Mouse (Mus musculus) forebrain, embryonic 11.5 days (tissue): ENCODE measurements around the gene Rhbdf1. TPM values are rescaled to one million over a fixed set of nuclear protein-coding genes. Genes with fewer than 3 reads are reported as not detected.

ENCODE experiments used
- ATAC-seq: fragments of 200-750 bp; cut with Nextera tagmentation; replicated peaks from 2 replicates; pipeline ENCODE4 v1.8.0; 2017; ENCODE audit warnings: moderate TSS enrichment; ENCODE audit not compliant: low FRiP score
- DNase-seq: peaks from one replicate; pipeline ENCODE4 v3.0.0-alpha.2; 2017; ENCODE audit warnings: low spot score
- H3K27ac ChIP-seq: fragments of 300-500 bp; sonication (generic); 2 replicates; pipeline ENCODE4 v1.5.1; 2014; ENCODE audit warnings: low read depth, low read length
- H3K27me3 ChIP-seq: fragments of 300-500 bp; sonication (generic); 2 replicates; pipeline ENCODE4 v1.6.1; 2014; ENCODE audit warnings: mild to moderate bottlenecking, low read length, mixed read lengths; ENCODE audit not compliant: control insufficient read depth, insufficient read depth
- H3K36me3 ChIP-seq: fragments of 300-500 bp; sonication (generic); 2 replicates; pipeline ENCODE4 v1.6.1; 2014; ENCODE audit warnings: mild to moderate bottlenecking, low read length, moderate library complexity, mixed read lengths; ENCODE audit not compliant: control insufficient read depth, insufficient read depth
- H3K4me1 ChIP-seq: fragments of 300-500 bp; sonication (generic); replicated peaks from 2 replicates; pipeline ENCODE4 v1.6.1; 2014; ENCODE audit warnings: low read length, mixed read lengths; ENCODE audit not compliant: control insufficient read depth, insufficient read depth
- H3K4me2 ChIP-seq: fragments of 300-500 bp; sonication (generic); 2 replicates; pipeline ENCODE4 v1.6.1; 2014; ENCODE audit warnings: low read depth, mild to moderate bottlenecking, low read length, moderate library complexity, mixed read lengths; ENCODE audit not compliant: severe bottlenecking
- H3K4me3 ChIP-seq: fragments of 300-500 bp; sonication (generic); 2 replicates; pipeline ENCODE4 v1.5.1; 2014; ENCODE audit warnings: low read depth, low read length
- H3K9ac ChIP-seq: fragments of 300-500 bp; sonication (generic); 2 replicates; pipeline ENCODE4 v1.6.1; 2014; ENCODE audit warnings: low read length
- H3K9me3 ChIP-seq: fragments of 300-500 bp; sonication (generic); 2 replicates; pipeline ENCODE4 v1.6.1; 2016; ENCODE audit warnings: low read length, mixed read lengths; ENCODE audit not compliant: control insufficient read depth
- WGBS: fragments of 180-500 bp; shearing (Covaris S2); extraction: QIAGEN DNeasy Blood & Tissue Kit; methylation state at CpG from one replicate; pipeline ENCODE4 v1.1.7; 2014; 5-methylcytosine and 5-hydroxymethylcytosine counted together
- polyA plus RNA-seq: library from polyadenylated mRNA; unstranded; fragments of >200 nt; fragmentation: Nextera tagmentation; extraction: Ambion mirVana; gene quantifications from 2 replicates; pipeline ENCODE4 v1.2.1, GENCODE M21; 2014

The Rhbdf1 gene
- polyA plus RNA-seq, 1 experiment from 2014 or later, result 20.4 TPM

DNA sequence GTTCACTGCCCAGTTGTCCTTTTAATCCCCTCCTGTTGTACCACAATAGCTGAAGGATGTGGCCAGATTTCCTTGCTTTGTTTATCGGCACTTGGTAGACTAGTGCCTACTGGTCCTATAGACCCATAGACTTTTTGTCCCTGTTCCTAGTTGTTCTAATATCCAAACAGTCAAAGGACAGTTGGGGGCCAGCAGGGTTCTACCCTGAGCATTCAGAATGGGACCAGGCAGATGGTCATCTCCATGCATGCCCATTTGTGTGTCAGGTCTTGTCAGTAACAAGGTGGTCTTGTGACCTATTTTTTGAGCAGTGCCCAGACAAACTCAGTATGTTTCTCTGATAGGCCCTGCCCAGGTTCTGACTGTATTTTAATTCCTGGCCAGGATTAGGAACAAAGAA, 4.9 kb upstream of the Rhbdf1 start:
- 36% methylated on average over 1 of the region's 1 CpGs for WGBS
- H3K27me3 ChIP-seq, result peaks cover 11% of the 10 kb centered on the region; the same call in 1 of the 2 replicates
- H3K36me3 ChIP-seq, result peaks cover 6% of the 10 kb centered on the region; the same call in 1 of the 2 replicates
- H3K9ac ChIP-seq, result peak overlapping the region; percentile 85
- DNase-seq (no peak), ATAC-seq (no peak)
- no peaks in the 10 kb centered on the region for H3K9me3 ChIP-seq
- peak overlapping the region; percentile 69 for H3K4me2 ChIP-seq
- peak overlapping the region; percentile 59 for H3K4me3 ChIP-seq
- H3K27ac ChIP-seq, result no peak overlapping the region; the same call in 1 of the 2 replicates
- peaks cover 10% of the 10 kb centered on the region for H3K4me1 ChIP-seq

GRCm38 (mm10) chr11:32226124-32226871, 4.2 kb upstream of the Rhbdf1 start, which contains the start of gene Mpg:
Mpg (plus strand) TSS chr11:32226505.
- peak; percentile 85 for ATAC-seq
- H3K27ac ChIP-seq, result no peak within 1 kb of the TSS; the same call in 1 of the 2 replicates
- peak; percentile 93 for DNase-seq
- H3K36me3 ChIP-seq, result peaks cover 2% of the 10 kb centered on the region; the same call in 1 of the 2 replicates
- H3K4me3 ChIP-seq, result peak within 1 kb of the TSS; percentile 59
- H3K9ac ChIP-seq, result peak within 1 kb of the TSS; percentile 85
- H3K4me2 ChIP-seq, result peak within 1 kb of the TSS; percentile 69
- H3K9me3 ChIP-seq, result no peaks in the 10 kb centered on the region
- H3K27me3 ChIP-seq, result peaks cover 11% of the 10 kb centered on the region; the same call in 1 of the 2 replicates
- WGBS, result 4% methylated on average over 47 of the region's 47 CpGs
- H3K4me1 ChIP-seq, result peaks cover 11% of the 10 kb centered on the region

GRCm38 (mm10) chr11:32225222-32226104, 3.4 kb upstream of the Rhbdf1 start:
- Histone ChIP-seq H3K9ac (no peak overlapping the region), H3K27me3 (peaks cover 11% of the 10 kb centered on the region; the same call in 1 of the 2 replicates), H3K4me3 (no peak overlapping the region), H3K36me3 (no peaks in the 10 kb centered on the region; the same call in 1 of the 2 replicates), H3K9me3 (no peaks in the 10 kb centered on the region), H3K27ac (no peak overlapping the region), H3K4me2 (no peak overlapping the region), H3K4me1 (peaks cover 15% of the 10 kb centered on the region)
- WGBS, result 68% methylated on average over 7 of the region's 7 CpGs
- ATAC-seq, result no peak
- no peak for DNase-seq

DNA sequence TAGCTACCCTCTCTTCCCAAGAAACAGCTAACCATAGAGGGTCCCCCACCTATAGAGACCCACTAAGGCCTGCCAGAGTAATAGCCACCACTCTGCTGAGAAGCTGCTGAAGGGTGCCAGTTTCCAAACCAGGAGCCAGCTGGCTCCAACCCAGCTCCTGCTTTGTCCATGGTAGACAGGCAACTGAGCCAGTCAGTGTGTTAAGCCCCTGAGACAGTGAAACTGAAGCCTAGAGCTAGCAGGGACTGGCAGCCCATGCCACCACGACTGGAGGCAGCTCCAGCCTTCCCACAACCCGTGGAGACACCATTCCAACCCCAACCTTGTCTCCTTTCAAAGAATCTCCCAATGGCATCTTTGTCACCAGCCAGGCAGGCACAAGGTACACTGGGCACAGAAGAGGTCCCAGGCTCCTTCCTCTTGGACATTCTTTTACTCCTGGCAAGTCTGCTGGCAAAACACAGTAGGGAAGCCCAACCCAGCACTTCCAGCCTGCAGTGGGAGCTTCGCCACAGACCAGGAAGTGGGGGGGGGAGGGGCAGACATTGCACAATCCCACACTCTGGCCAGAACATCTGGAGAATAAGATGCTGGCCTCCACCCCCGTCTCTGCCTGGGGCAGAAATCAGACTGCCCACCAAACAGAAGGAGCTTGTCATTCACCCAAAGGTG, 2.5 kb upstream of the Rhbdf1 start:
- H3K27ac ChIP-seq, result no peak overlapping the region
- H3K36me3 ChIP-seq, result no peaks in the 10 kb centered on the region; the same call in 1 of the 2 replicates
- DNase-seq, result no peak
- 36% methylated on average over 4 of the region's 4 CpGs for WGBS
- no peak overlapping the region for H3K4me3 ChIP-seq
- H3K9me3 ChIP-seq, result no peaks in the 10 kb centered on the region
- H3K4me1 ChIP-seq, result peaks cover 15% of the 10 kb centered on the region
- no peak for ATAC-seq
- H3K9ac ChIP-seq, result no peak overlapping the region
- no peak overlapping the region for H3K4me2 ChIP-seq
- H3K27me3 ChIP-seq, result peaks cover 11% of the 10 kb centered on the region; the same call in 1 of the 2 replicates

GRCm38 (mm10) chr11:32223297-32223967, 1.3 kb upstream of the Rhbdf1 start:
- H3K4me2 ChIP-seq, result no peak overlapping the region
- H3K9me3 ChIP-seq, result no peaks in the 10 kb centered on the region
- H3K27ac ChIP-seq, result no peak overlapping the region
- peaks cover 15% of the 10 kb centered on the region for H3K4me1 ChIP-seq
- H3K9ac ChIP-seq, result no peak overlapping the region
- ATAC-seq (no peak), DNase-seq (no peak)
- no peaks in the 10 kb centered on the region for H3K36me3 ChIP-seq
- H3K27me3 ChIP-seq, result peaks cover 11% of the 10 kb centered on the region; the same call in 1 of the 2 replicates
- no peak overlapping the region for H3K4me3 ChIP-seq
- WGBS, result 72% methylated on average over 4 of the region's 4 CpGs

- peaks cover 15% of the 10 kb centered on the region for H3K4me1 ChIP-seq
- 8% methylated on average over 21 of the region's 21 CpGs for WGBS
- H3K4me3 ChIP-seq, result peak overlapping the region; percentile 74
- H3K27me3 ChIP-seq, result peaks cover 11% of the 10 kb centered on the region; the same call in 1 of the 2 replicates
- no peaks in the 10 kb centered on the region for H3K9me3 ChIP-seq
- DNase-seq (no peak), ATAC-seq (no peak)
- peak overlapping the region; percentile 78; the same call in 1 of the 2 replicates for H3K9ac ChIP-seq
- H3K4me2 ChIP-seq, result peak overlapping the region; percentile 99
- no peaks in the 10 kb centered on the region for H3K36me3 ChIP-seq
- H3K27ac ChIP-seq, result no peak overlapping the region
Observed at GRCm38 (mm10) chr11:32222570-32223194, 582 bp upstream of the Rhbdf1 start.

DNA sequence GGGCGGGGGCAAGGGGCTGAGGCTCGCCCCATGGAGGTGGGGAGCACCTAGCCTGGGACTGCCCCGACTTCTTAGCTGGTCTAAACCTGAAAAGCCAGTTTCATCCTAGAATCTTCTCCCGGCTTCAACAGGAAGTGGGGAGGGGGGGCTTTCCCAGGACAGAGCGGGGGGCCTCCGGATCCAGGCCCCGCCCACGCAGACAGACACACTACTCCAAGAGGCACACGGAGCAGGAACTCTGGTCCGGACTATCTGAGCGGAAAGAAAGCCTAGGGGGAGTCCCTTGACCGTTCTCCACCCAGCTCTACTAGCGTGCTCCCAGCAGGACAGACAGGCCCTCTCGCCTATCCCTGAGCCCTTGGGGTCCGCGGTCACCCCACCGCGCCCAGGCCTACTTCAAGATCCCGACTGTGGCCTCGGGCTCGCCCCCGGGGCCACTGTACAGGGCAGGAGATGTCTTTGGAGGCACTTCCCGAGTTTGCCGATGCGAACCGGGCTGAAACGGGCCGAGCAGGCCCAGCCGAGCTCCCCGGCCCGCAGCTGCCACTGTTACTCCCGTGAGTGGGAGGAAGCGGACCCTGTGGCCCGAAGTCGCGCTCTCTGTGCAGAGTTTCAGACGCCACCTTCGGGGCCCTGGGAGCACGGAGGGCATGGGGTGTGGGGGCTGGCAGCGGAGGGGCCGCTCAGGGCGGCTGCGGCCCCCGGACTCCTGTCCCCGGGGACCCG, 712 bp downstream of the Rhbdf1 start:
- peak overlapping the region; percentile 78 for H3K9ac ChIP-seq
- H3K4me3 ChIP-seq, result peak overlapping the region; percentile 74
- H3K27me3 ChIP-seq, result peaks cover 11% of the 10 kb centered on the region; the same call in 1 of the 2 replicates
- no peaks in the 10 kb centered on the region for H3K36me3 ChIP-seq
- H3K4me2 ChIP-seq, result peak overlapping the region; percentile 99
- H3K27ac ChIP-seq, result peak overlapping the region; percentile 25
- WGBS, result under 1% methylated on average over 45 of the region's 46 CpGs
- peaks cover 12% of the 10 kb centered on the region for H3K4me1 ChIP-seq
- DNase-seq (peak; percentile 81), ATAC-seq (peak; percentile 16)
- no peaks in the 10 kb centered on the region for H3K9me3 ChIP-seq
